Mouse (Mus musculus) embryonic facial prominence, embryonic 10.5 days (tissue): ENCODE results near the gene Lyrm2. TPM values are rescaled to one million over a fixed set of nuclear protein-coding genes. Genes with fewer than 3 reads are reported as not detected.

Experiments
- DNase-seq: peaks from one replicate; pipeline ENCODE4 v3.0.0-alpha.2; 2017; ENCODE audit warnings: low spot score
- H3K27ac ChIP-seq: fragments of 300-500 bp; sonication (generic); replicated peaks from 2 replicates; pipeline ENCODE4 v1.5.1; 2016; ENCODE audit warnings: mild to moderate bottlenecking
- H3K27me3 ChIP-seq: fragments of 300-500 bp; sonication (generic); replicated peaks from 2 replicates; pipeline ENCODE4 v1.6.1; 2016; ENCODE audit warnings: low read depth, mild to moderate bottlenecking; ENCODE audit not compliant: poor library complexity, severe bottlenecking
- H3K36me3 ChIP-seq: fragments of 300-500 bp; sonication (generic); replicated peaks from 2 replicates; pipeline ENCODE4 v1.6.1; 2016; ENCODE audit warnings: mild to moderate bottlenecking, moderate library complexity
- H3K4me1 ChIP-seq: fragments of 300-500 bp; sonication (generic); 2 replicates; pipeline ENCODE4 v1.6.1; 2016
- H3K4me3 ChIP-seq: fragments of 300-500 bp; sonication (generic); 2 replicates; pipeline ENCODE4 v1.5.1; 2016; ENCODE audit warnings: mild to moderate bottlenecking, moderate library complexity
- H3K9me3 ChIP-seq: fragments of 300-500 bp; sonication (generic); 2 replicates; pipeline ENCODE4 v1.6.1; 2016; ENCODE audit warnings: mild to moderate bottlenecking
- WGBS: fragments of 180-500 bp; shearing (Covaris S2); methylation state at CpG from one replicate; pipeline ENCODE4 v1.1.7; 2016; 5-methylcytosine and 5-hydroxymethylcytosine counted together
- polyA plus RNA-seq: library from polyadenylated mRNA; unstranded; fragments of >200 nt; fragmentation: Nextera tagmentation; extraction: Ambion mirVana; gene quantifications from 2 replicates; pipeline ENCODE4 v1.2.1, GENCODE M21; 2016

The Lyrm2 gene
- polyA plus RNA-seq, 1 experiment from 2014 or later: 112 TPM

- Histone ChIP-seq H3K27me3 (no peaks in the 10 kb centered on the region), H3K36me3 (peaks cover 20% of the 10 kb centered on the region), H3K4me3 (no peak overlapping the region), H3K27ac (no peak overlapping the region), H3K9me3 (no peaks in the 10 kb centered on the region), H3K4me1 (peaks cover 20% of the 10 kb centered on the region)
- DNase-seq: no peak
- WGBS: 69% methylated on average over 8 of the region's 8 CpGs
These were observed 24.2 kb downstream of the Lyrm2 start for GRCm38 (mm10) chr4:32824254-32824653.

DNA sequence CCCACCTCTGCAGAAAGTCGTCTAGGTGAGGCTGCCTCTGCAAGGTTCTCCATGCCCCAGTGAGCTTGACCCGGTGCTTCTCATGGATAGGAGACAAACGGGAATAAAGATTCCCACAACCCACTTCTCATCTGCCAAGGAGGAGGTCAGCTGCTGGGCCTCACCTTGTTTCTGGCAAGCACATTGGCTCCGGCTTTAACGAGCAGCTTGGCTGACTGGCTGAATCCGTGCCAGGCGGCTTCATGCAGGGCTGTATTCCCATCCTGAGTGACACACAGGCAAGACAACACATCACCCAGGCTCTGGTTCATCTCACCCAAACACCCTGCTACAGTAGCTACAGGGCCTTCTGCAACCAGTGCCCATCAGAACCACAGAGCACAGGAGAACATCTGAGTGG, 26.9 kb downstream of the Lyrm2 start:
- H3K4me3 ChIP-seq: no peak overlapping the region
- no peaks in the 10 kb centered on the region for H3K27me3 ChIP-seq
- H3K4me1 ChIP-seq: peaks cover 26% of the 10 kb centered on the region
- H3K36me3 ChIP-seq: peaks cover 4% of the 10 kb centered on the region; the same call in 1 of the 2 replicates
- no peak for DNase-seq
- WGBS: 75% methylated on average over 7 of the region's 7 CpGs
- no peaks in the 10 kb centered on the region for H3K9me3 ChIP-seq
- no peak overlapping the region for H3K27ac ChIP-seq

DNA sequence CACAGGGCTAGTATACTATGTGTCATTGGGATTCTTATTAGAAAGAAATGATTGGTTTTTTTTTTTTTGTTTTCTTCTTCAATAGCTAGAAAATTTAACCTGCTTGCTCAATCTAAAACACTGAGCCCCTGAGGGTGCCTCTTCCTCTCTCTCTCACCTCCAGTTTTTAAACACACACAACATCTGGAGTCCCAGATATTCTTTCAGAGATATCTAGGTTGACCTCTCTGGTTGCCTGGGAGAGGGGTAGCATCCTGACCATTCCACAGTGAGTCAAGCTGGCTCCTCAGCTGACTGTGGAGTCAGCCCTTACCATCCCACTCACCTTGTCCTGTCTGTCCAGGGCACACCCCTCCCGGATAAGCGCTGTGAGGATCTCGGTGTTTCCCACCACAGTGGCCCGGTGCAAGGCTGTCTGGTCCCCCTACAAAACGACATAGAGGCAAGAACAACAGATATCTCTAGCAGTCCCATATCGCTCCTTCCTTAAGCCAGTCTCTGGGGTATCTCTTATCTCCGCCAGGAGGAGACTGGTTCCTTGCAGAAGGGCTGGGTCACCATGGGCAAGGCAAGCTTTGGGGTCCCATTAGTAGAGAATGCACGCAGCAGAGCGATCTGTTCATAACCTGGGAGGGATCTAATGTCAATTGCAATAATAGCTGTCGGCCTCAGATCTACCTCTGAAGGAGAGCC, 28.5 kb downstream of the Lyrm2 start:
- no peak for DNase-seq
- Histone ChIP-seq H3K4me1 (peaks cover 26% of the 10 kb centered on the region), H3K4me3 (no peak overlapping the region), H3K27me3 (no peaks in the 10 kb centered on the region), H3K36me3 (no peaks in the 10 kb centered on the region), H3K9me3 (no peaks in the 10 kb centered on the region), H3K27ac (no peak overlapping the region)
- WGBS: 87% methylated on average over 10 of the region's 10 CpGs

- no peaks in the 10 kb centered on the region for H3K27me3 ChIP-seq
- DNase-seq: no peak
- H3K27ac ChIP-seq: 0 out of 2 replicates have a peak overlapping the region, but pooled peaks have one; percentile 7
- H3K9me3 ChIP-seq: no peaks in the 10 kb centered on the region
- H3K4me3 ChIP-seq: no peak overlapping the region
- no peaks in the 10 kb centered on the region for H3K36me3 ChIP-seq
- peaks cover 26% of the 10 kb centered on the region for H3K4me1 ChIP-seq
- 56% methylated on average over 10 of the region's 10 CpGs for WGBS
These were observed 29.3 kb downstream of the Lyrm2 start for GRCm38 (mm10) chr4:32829316-32829715.

DNA sequence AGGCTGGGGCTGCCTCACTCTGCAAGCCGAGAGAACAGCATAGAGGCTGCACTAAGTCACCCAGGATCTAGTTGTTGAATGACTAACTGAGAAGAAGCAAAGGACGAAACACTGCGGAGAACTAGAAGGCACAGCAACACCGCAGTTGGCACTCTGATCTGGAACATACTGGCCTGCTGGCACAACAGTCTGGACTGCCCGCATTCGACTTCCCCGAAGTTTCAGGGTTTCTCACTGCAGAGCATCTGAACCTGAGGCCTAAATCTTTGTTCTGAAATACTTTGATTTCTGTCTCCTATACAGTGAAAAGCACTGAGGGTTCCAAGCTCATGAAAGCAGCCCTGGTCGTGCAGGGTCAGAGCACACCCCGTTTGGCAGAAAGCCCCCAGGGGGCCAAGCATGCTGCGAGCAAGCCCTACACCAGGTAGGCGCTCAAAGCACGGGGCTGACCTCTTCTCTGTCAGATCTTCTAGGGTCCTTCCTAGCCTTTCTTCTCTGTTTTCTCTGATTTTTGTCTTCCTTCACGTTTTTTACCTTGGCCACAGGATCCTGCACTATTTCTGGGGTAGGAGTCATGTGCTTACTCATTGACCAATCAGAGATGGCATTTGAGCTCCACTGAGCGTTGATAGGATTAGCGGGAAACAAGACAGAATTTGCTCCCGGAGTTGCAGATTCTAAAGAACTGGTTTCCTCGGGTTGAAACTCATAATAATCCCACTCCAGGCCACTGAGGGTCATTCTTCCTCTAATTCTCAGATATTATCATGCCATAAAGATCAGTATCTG, 33.6 kb downstream of the Lyrm2 start:
- 51% methylated on average over 17 of the region's 17 CpGs for WGBS
- no peaks in the 10 kb centered on the region for H3K27me3 ChIP-seq
- no peak for DNase-seq
- H3K4me1 ChIP-seq: peaks cover 11% of the 10 kb centered on the region
- H3K27ac ChIP-seq: no peak overlapping the region; the same call in 1 of the 2 replicates
- peak overlapping the region; percentile 49 for H3K4me3 ChIP-seq
- H3K36me3 ChIP-seq: no peaks in the 10 kb centered on the region
- no peaks in the 10 kb centered on the region for H3K9me3 ChIP-seq

- no peak for DNase-seq
- peak overlapping the region; percentile 49; the same call in 1 of the 2 replicates for H3K4me3 ChIP-seq
- 84% methylated on average over 3 of the region's 3 CpGs for WGBS
- H3K4me1 ChIP-seq: peaks cover 3% of the 10 kb centered on the region
- H3K9me3 ChIP-seq: no peaks in the 10 kb centered on the region
- no peak overlapping the region for H3K27ac ChIP-seq
- H3K27me3 ChIP-seq: no peaks in the 10 kb centered on the region
- H3K36me3 ChIP-seq: no peaks in the 10 kb centered on the region
These were observed 34.5 kb downstream of the Lyrm2 start for GRCm38 (mm10) chr4:32834541-32834940.

- no peak for DNase-seq
- Histone ChIP-seq H3K27ac (no peak overlapping the region), H3K27me3 (no peaks in the 10 kb centered on the region), H3K9me3 (no peaks in the 10 kb centered on the region), H3K4me1 (no peaks in the 10 kb centered on the region), H3K4me3 (no peak overlapping the region), H3K36me3 (no peaks in the 10 kb centered on the region)
- WGBS: 92% methylated on average over 9 of the region's 9 CpGs
These were observed 36.0 kb downstream of the Lyrm2 start for GRCm38 (mm10) chr4:32836071-32836470.

GRCm38 (mm10) chr4:32838401-32838800, 38.3 kb downstream of the Lyrm2 start:
- no peak for DNase-seq
- H3K27ac ChIP-seq: no peak overlapping the region
- H3K27me3 ChIP-seq: no peaks in the 10 kb centered on the region
- H3K4me3 ChIP-seq: no peak overlapping the region
- no peaks in the 10 kb centered on the region for H3K9me3 ChIP-seq
- no peaks in the 10 kb centered on the region for H3K4me1 ChIP-seq
- WGBS: 89% methylated on average over 3 of the region's 3 CpGs
- H3K36me3 ChIP-seq: no peaks in the 10 kb centered on the region

Other genes with a start within 250 kb of the Lyrm2 start
- 0.07 and 0.16 TPM in 2 replicates for gene Gja10, start 197.5 kb upstream of the Lyrm2 start, polyA plus RNA-seq
- gene Casp8ap2, start 184.8 kb upstream of the Lyrm2 start, polyA plus RNA-seq: 76.8 TPM in 2 replicates
- 22.4 and 23.3 TPM in 2 replicates for gene Mdn1, start 143.1 kb upstream of the Lyrm2 start, polyA plus RNA-seq
- 12.2 and 16.4 TPM in 2 replicates for gene Ankrd6, start 150.6 kb downstream of the Lyrm2 start, polyA plus RNA-seq
- gene Rragd, start 182.8 kb downstream of the Lyrm2 start, polyA plus RNA-seq: 22.5 and 22.9 TPM in 2 replicates
- 37.8 and 38.7 TPM in 2 replicates for gene Ube2j1, start 231.2 kb downstream of the Lyrm2 start, polyA plus RNA-seq